Mouse (Mus musculus): ENCODE results near the gene Cks1b. TPM values are rescaled to one million over a fixed set of nuclear protein-coding genes. Genes with fewer than 3 reads are reported as not detected.

Gene Cks1b
- polyA plus RNA-seq, 1 experiment from 2014 or later: 495 TPM

GRCm38 (mm10) chr3:89421002-89421774 is 3.0 kb upstream of the Cks1b start:
- Histone ChIP-seq H3K27me3 (ENCODE audit: control insufficient read depth, insufficient read depth, low read length) (no peaks in the 10 kb centered on the region), H3K4me2 (ENCODE audit: low read depth, low read length, severe bottlenecking) (peak overlapping the region; percentile 54), H3K27ac (ENCODE audit: low read depth, low read length) (0 out of 2 replicates have a peak overlapping the region, but pooled peaks have one; percentile 18), H3K9ac (ENCODE audit: low read length) (peak overlapping the region; percentile 57), H3K4me1 (replicated peaks; ENCODE audit: control insufficient read depth, insufficient read depth, low read length) (peaks cover 24% of the 10 kb centered on the region), H3K4me3 (ENCODE audit: low read depth, low read length) (peak overlapping the region; percentile 26), H3K9me3 (ENCODE audit: control insufficient read depth, low read length) (no peaks in the 10 kb centered on the region), H3K36me3 (ENCODE audit: control insufficient read depth, insufficient read depth, low read length) (peaks cover under 1% of the 10 kb centered on the region; the same call in 1 of the 2 replicates)
- ATAC-seq (replicated peaks; ENCODE audit: low FRiP score): peak; percentile 44; the same call in 1 of the 2 replicates
- WGBS: 4% methylated on average over 11 of the region's 11 CpGs
- peak; percentile 80 for DNase-seq (ENCODE audit: low spot score)

- Histone ChIP-seq H3K27me3 (ENCODE audit: control insufficient read depth, insufficient read depth, low read length) (no peaks in the 10 kb centered on the region), H3K27ac (ENCODE audit: low read depth, low read length) (0 out of 2 replicates have a peak overlapping the region, but pooled peaks have one; percentile 18), H3K4me3 (ENCODE audit: low read depth, low read length) (no peak overlapping the region), H3K36me3 (ENCODE audit: control insufficient read depth, insufficient read depth, low read length) (peaks cover 5% of the 10 kb centered on the region), H3K9me3 (ENCODE audit: control insufficient read depth, low read length) (no peaks in the 10 kb centered on the region), H3K4me2 (ENCODE audit: low read depth, low read length, severe bottlenecking) (0 out of 2 replicates have a peak overlapping the region, but pooled peaks have one; percentile 54), H3K4me1 (replicated peaks; ENCODE audit: control insufficient read depth, insufficient read depth, low read length) (peaks cover 24% of the 10 kb centered on the region), H3K9ac (ENCODE audit: low read length) (no peak overlapping the region)
- DNase-seq (ENCODE audit: low spot score): no peak
- 66% methylated on average over 2 of the region's 2 CpGs for WGBS
- no peak for ATAC-seq (replicated peaks; ENCODE audit: low FRiP score)
These were observed 2.2 kb upstream of the Cks1b start for GRCm38 (mm10) chr3:89420421-89420820.

DNA sequence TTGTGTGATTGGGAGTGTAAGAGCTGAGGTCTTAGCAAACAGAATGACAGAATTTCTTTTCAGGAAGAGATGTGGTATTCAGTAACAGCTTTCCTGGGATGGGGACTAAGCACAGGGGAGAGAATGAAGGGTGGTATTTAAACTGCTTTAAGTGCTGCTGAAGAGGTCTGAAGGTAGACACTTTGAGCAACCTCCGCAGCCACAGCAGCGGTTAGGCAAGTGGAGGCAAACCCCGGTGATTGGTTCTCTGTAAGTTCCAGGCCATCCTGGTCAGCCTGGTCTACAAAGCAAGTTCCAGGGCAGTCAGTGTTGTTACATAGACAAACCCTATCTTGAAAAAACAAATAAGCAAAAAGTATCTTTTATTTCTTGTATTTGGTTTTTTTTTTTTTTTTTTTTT is 1.8 kb upstream of the Cks1b start:
- H3K4me1 ChIP-seq (replicated peaks; ENCODE audit: control insufficient read depth, insufficient read depth, low read length): peaks cover 24% of the 10 kb centered on the region
- no peak for DNase-seq (ENCODE audit: low spot score)
- peak overlapping the region; percentile 85; the same call in 1 of the 2 replicates for H3K27ac ChIP-seq (ENCODE audit: low read depth, low read length)
- no peaks in the 10 kb centered on the region for H3K9me3 ChIP-seq (ENCODE audit: control insufficient read depth, low read length)
- H3K4me2 ChIP-seq (ENCODE audit: low read depth, low read length, severe bottlenecking): peak overlapping the region; percentile 92
- WGBS: 45% methylated on average over 3 of the region's 3 CpGs
- no peak for ATAC-seq (replicated peaks; ENCODE audit: low FRiP score)
- H3K27me3 ChIP-seq (ENCODE audit: control insufficient read depth, insufficient read depth, low read length): no peaks in the 10 kb centered on the region
- peak overlapping the region; percentile 67 for H3K9ac ChIP-seq (ENCODE audit: low read length)
- H3K36me3 ChIP-seq (ENCODE audit: control insufficient read depth, insufficient read depth, low read length): peaks cover 8% of the 10 kb centered on the region
- H3K4me3 ChIP-seq (ENCODE audit: low read depth, low read length): peak overlapping the region; percentile 57

- H3K4me1 ChIP-seq (replicated peaks; ENCODE audit: control insufficient read depth, insufficient read depth, low read length): peaks cover 24% of the 10 kb centered on the region
- H3K36me3 ChIP-seq (ENCODE audit: control insufficient read depth, insufficient read depth, low read length): peaks cover 12% of the 10 kb centered on the region
- 5% methylated on average over 9 of the region's 9 CpGs for WGBS
- H3K4me2 ChIP-seq (ENCODE audit: low read depth, low read length, severe bottlenecking): peak overlapping the region; percentile 92
- H3K4me3 ChIP-seq (ENCODE audit: low read depth, low read length): peak overlapping the region; percentile 57
- no peaks in the 10 kb centered on the region for H3K9me3 ChIP-seq (ENCODE audit: control insufficient read depth, low read length)
- H3K27ac ChIP-seq (ENCODE audit: low read depth, low read length): peak overlapping the region; percentile 85
- DNase-seq (ENCODE audit: low spot score): no peak
- ATAC-seq (replicated peaks; ENCODE audit: low FRiP score): no peak
- peak overlapping the region; percentile 67 for H3K9ac ChIP-seq (ENCODE audit: low read length)
- H3K27me3 ChIP-seq (ENCODE audit: control insufficient read depth, insufficient read depth, low read length): no peaks in the 10 kb centered on the region
These were observed 1.4 kb upstream of the Cks1b start for GRCm38 (mm10) chr3:89419571-89419970.

DNA sequence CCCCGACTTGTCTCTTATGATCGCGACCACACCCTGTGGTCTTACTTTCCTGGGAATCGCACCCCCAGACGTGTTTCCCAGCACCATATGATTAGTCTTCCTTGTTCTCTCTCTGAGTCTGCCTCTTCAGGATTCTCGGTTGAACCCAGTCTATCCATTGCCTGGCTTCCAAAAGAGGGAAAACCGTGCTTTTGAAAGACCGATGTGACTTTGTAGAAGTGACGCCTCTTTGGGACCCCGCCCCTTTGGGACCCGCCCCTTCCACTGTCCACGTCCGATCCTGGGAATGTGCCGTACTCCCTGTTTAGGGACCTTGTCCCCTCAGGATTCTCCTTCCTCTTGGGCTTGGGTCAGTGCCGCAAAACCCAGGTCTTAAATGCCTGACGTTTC is 673 bp upstream of the Cks1b start:
- H3K4me1 ChIP-seq (replicated peaks; ENCODE audit: control insufficient read depth, insufficient read depth, low read length): peaks cover 24% of the 10 kb centered on the region
- H3K4me2 ChIP-seq (ENCODE audit: low read depth, low read length, severe bottlenecking): peak overlapping the region; percentile 92

GRCm38 (mm10) chr3:89417840-89418169 is 378 bp downstream of the Cks1b start:
- no peak for DNase-seq (ENCODE audit: low spot score)
- H3K36me3 ChIP-seq (ENCODE audit: control insufficient read depth, insufficient read depth, low read length): peaks cover 14% of the 10 kb centered on the region

More for the DNA sequence above, 673 bp upstream of the Cks1b start:
- Histone ChIP-seq H3K4me3 (ENCODE audit: low read depth, low read length) (peak overlapping the region; percentile 57), H3K9ac (ENCODE audit: low read length) (peak overlapping the region; percentile 67), H3K9me3 (ENCODE audit: control insufficient read depth, low read length) (no peaks in the 10 kb centered on the region), H3K27me3 (ENCODE audit: control insufficient read depth, insufficient read depth, low read length) (no peaks in the 10 kb centered on the region), H3K27ac (ENCODE audit: low read depth, low read length) (peak overlapping the region; percentile 85), H3K36me3 (ENCODE audit: control insufficient read depth, insufficient read depth, low read length) (peaks cover 14% of the 10 kb centered on the region)
- 1% methylated on average over 16 of the region's 16 CpGs for WGBS
- DNase-seq (ENCODE audit: low spot score): peak; percentile 84
- peak; percentile 13 for ATAC-seq (replicated peaks; ENCODE audit: low FRiP score)

GRCm38 (mm10) chr3:89417131-89417530 is 1.1 kb downstream of the Cks1b start:
- ATAC-seq (replicated peaks; ENCODE audit: low FRiP score) (no peak), DNase-seq (ENCODE audit: low spot score) (no peak)
- H3K27ac ChIP-seq (ENCODE audit: low read depth, low read length): peak overlapping the region; percentile 85
- no peaks in the 10 kb centered on the region for H3K9me3 ChIP-seq (ENCODE audit: control insufficient read depth, low read length)
- peak overlapping the region; percentile 75 for H3K9ac ChIP-seq (ENCODE audit: low read length)
- no peaks in the 10 kb centered on the region for H3K27me3 ChIP-seq (ENCODE audit: control insufficient read depth, insufficient read depth, low read length)
- peaks cover 23% of the 10 kb centered on the region for H3K4me1 ChIP-seq (replicated peaks; ENCODE audit: control insufficient read depth, insufficient read depth, low read length)
- peak overlapping the region; percentile 92 for H3K4me2 ChIP-seq (ENCODE audit: low read depth, low read length, severe bottlenecking)
- H3K4me3 ChIP-seq (ENCODE audit: low read depth, low read length): peak overlapping the region; percentile 57
- WGBS: 23% methylated on average over 2 of the region's 2 CpGs
- peaks cover 14% of the 10 kb centered on the region for H3K36me3 ChIP-seq (ENCODE audit: control insufficient read depth, insufficient read depth, low read length)

More at GRCm38 (mm10) chr3:89417840-89418169, 378 bp downstream of the Cks1b start:
- WGBS: 0% methylated on average over 20 of the region's 20 CpGs
- Histone ChIP-seq H3K4me1 (replicated peaks; ENCODE audit: control insufficient read depth, insufficient read depth, low read length) (peaks cover 24% of the 10 kb centered on the region), H3K9ac (ENCODE audit: low read length) (peak overlapping the region; percentile 75), H3K9me3 (ENCODE audit: control insufficient read depth, low read length) (no peaks in the 10 kb centered on the region), H3K27ac (ENCODE audit: low read depth, low read length) (peak overlapping the region; percentile 85), H3K27me3 (ENCODE audit: control insufficient read depth, insufficient read depth, low read length) (no peaks in the 10 kb centered on the region), H3K4me2 (ENCODE audit: low read depth, low read length, severe bottlenecking) (peak overlapping the region; percentile 92), H3K4me3 (ENCODE audit: low read depth, low read length) (peak overlapping the region; percentile 57)
- peak; percentile 59 for ATAC-seq (replicated peaks; ENCODE audit: low FRiP score)

DNA sequence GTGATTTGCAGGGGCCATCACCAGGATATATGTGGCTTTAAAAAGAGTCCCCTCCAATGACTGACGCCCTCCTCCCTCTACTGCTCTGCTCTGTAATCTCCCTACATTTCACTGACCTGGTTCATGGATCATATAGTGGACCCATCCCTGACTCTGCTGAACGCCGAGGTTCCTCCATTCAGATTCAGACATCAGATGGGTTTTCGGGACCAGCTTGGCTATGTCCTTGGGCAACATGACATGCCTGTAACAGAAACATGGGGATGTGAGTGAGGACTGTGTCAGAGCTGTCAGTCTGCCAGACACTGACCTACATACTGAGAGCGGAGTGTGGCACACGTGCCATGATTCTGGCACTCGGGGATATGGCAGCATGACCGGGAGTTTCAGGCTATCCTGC is 2.0 kb downstream of the Cks1b start:
- H3K27me3 ChIP-seq (ENCODE audit: control insufficient read depth, insufficient read depth, low read length): no peaks in the 10 kb centered on the region
- WGBS: 97% methylated on average over 8 of the region's 8 CpGs
- peaks cover 14% of the 10 kb centered on the region for H3K36me3 ChIP-seq (ENCODE audit: control insufficient read depth, insufficient read depth, low read length)
- H3K27ac ChIP-seq (ENCODE audit: low read depth, low read length): no peak overlapping the region
- H3K9ac ChIP-seq (ENCODE audit: low read length): no peak overlapping the region
- no peak overlapping the region for H3K4me2 ChIP-seq (ENCODE audit: low read depth, low read length, severe bottlenecking)
- peaks cover 19% of the 10 kb centered on the region for H3K4me1 ChIP-seq (replicated peaks; ENCODE audit: control insufficient read depth, insufficient read depth, low read length)
- ATAC-seq (replicated peaks; ENCODE audit: low FRiP score): no peak
- DNase-seq (ENCODE audit: low spot score): no peak
- H3K9me3 ChIP-seq (ENCODE audit: control insufficient read depth, low read length): no peaks in the 10 kb centered on the region
- no peak overlapping the region for H3K4me3 ChIP-seq (ENCODE audit: low read depth, low read length)
